Mouse (Mus musculus) limb, embryonic 11.5 days (tissue): ENCODE measurements around the gene Alx3. TPM values are rescaled to one million over a fixed set of nuclear protein-coding genes. Genes with fewer than 3 reads are reported as not detected.

ENCODE experiments used
- ATAC-seq: fragments of 200-750 bp; cut with Nextera tagmentation; 2 replicates; pipeline ENCODE4 v1.8.0; 2017; ENCODE audit warnings: low read depth; ENCODE audit not compliant: insufficient number of reproducible peaks, low FRiP score, low TSS enrichment
- DNase-seq: peaks from one replicate; pipeline ENCODE4 v3.0.0-alpha.2; 2015; ENCODE audit warnings: low spot score
- H3K27ac ChIP-seq: fragments of 300-500 bp; sonication (generic); replicated peaks from 2 replicates; pipeline ENCODE4 v1.5.1; 2014; ENCODE audit warnings: low read depth, mild to moderate bottlenecking, low read length
- H3K27me3 ChIP-seq: fragments of 300-500 bp; sonication (generic); 2 replicates; pipeline ENCODE4 v1.6.1; 2014; ENCODE audit warnings: mild to moderate bottlenecking, low read length, mixed read lengths; ENCODE audit not compliant: control insufficient read depth, insufficient read depth
- H3K36me3 ChIP-seq: fragments of 300-500 bp; sonication (generic); 2 replicates; pipeline ENCODE4 v1.6.1; 2014; ENCODE audit warnings: mild to moderate bottlenecking, low read length, moderate library complexity, mixed read lengths; ENCODE audit not compliant: control insufficient read depth, insufficient read depth
- H3K4me1 ChIP-seq: fragments of 300-500 bp; sonication (generic); 2 replicates; pipeline ENCODE4 v1.6.1; 2014; ENCODE audit warnings: low read length, mixed read lengths; ENCODE audit not compliant: control insufficient read depth, insufficient read depth
- H3K4me2 ChIP-seq: fragments of 300-500 bp; sonication (generic); 2 replicates; pipeline ENCODE4 v1.6.1; 2014; ENCODE audit warnings: low read depth, mild to moderate bottlenecking, moderate library complexity; ENCODE audit not compliant: severe bottlenecking
- H3K4me3 ChIP-seq: fragments of 300-500 bp; sonication (generic); 2 replicates; pipeline ENCODE4 v1.5.1; 2014; ENCODE audit warnings: low read depth, low read length
- H3K9ac ChIP-seq: fragments of 300-500 bp; sonication (generic); 2 replicates; pipeline ENCODE4 v1.6.1; 2014; ENCODE audit warnings: mild to moderate bottlenecking, low read length
- H3K9me3 ChIP-seq: fragments of 300-500 bp; sonication (generic); 2 replicates; pipeline ENCODE4 v1.6.1; 2016; ENCODE audit warnings: low read length; ENCODE audit not compliant: control insufficient read depth
- WGBS: fragments of 180-500 bp; shearing (Covaris S2); extraction: QIAGEN DNeasy Blood & Tissue Kit; methylation state at CpG from one replicate; pipeline ENCODE4 v1.1.7; 2014; 5-methylcytosine and 5-hydroxymethylcytosine counted together
- polyA plus RNA-seq: library from polyadenylated mRNA; unstranded; fragments of >200 nt; fragmentation: Nextera tagmentation; extraction: Ambion mirVana; gene quantifications from 2 replicates; pipeline ENCODE4 v1.2.1, GENCODE M21; 2014

Alx3 gene
- 19.9 and 20.2 TPM in 2 replicates for polyA plus RNA-seq

DNA sequence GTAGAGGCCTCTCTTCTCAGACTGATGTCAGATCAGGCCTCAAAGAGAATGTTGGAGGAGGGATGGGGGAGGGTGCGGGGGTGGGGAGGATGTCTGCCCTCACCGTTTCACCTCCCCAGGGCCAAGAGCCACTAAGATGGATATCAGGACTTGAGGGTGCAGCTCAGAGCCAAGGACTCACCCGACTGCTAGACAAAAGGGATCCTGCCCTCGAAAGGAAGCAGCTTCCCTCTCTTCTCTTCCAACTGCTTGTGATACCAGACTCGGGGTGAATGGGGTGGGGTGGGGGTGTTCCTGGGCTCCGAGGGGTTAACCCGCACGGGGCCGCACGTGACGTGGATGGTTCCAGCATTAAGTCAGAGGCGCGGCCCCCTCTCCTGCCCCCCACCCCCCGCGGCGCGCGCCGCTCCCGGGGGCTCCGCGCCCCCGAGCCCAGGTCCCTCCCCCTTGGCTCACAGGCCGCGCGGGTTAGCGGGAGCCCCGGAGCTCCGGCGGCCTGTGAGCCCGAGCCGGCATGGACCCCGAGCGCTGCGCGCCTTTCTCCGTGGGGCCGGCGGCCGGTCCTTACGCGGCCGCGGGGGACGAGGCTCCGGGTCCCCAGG, at the start of gene Alx3:
Gene Alx3, plus strand, starts transcription at position 370 of the 602 bp plus-strand sequence.
- H3K4me3 ChIP-seq: peak within 1 kb of the TSS; percentile 62
- H3K4me2 ChIP-seq: peak within 1 kb of the TSS; percentile 85
- ATAC-seq (no peak; the same call in 1 of the 2 replicates), DNase-seq (peak; percentile 56)
- H3K4me1 ChIP-seq: peaks cover 35% of the 10 kb centered on the region
- H3K9me3 ChIP-seq: no peaks in the 10 kb centered on the region
- H3K36me3 ChIP-seq: no peaks in the 10 kb centered on the region
- WGBS: under 1% methylated on average over 42 of the region's 46 CpGs
- peak within 1 kb of the TSS; percentile 78 for H3K27ac ChIP-seq
- H3K27me3 ChIP-seq: peaks cover 24% of the 10 kb centered on the region
- peak within 1 kb of the TSS; percentile 78 for H3K9ac ChIP-seq

DNA sequence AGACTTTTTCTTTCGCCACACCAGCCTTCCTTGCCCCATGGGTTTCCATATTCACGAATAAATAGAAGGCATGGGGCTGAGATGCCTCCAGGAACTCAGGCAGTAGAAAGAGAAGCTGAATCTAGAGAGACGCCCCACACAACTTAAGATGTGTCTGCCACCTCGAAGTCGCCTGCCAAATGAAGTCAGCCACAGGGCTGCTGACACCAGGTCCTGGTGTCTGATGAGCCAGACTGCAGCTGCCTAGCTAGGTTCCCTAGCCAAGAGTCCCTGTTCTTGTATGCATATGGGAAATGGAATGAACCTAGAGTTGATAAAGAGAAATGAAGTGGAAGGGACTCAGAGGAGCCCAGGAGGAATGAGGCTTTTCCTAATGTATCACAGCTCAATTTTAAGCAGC, 49.6 kb upstream of the Alx3 start:
- no peak for DNase-seq
- no peak overlapping the region for H3K27ac ChIP-seq
- peaks cover 7% of the 10 kb centered on the region; the same call in 1 of the 2 replicates for H3K27me3 ChIP-seq
- 35% methylated on average over 5 of the region's 5 CpGs for WGBS
- H3K9me3 ChIP-seq: no peaks in the 10 kb centered on the region
- ATAC-seq: no peak
- H3K4me3 ChIP-seq: no peak overlapping the region
- H3K4me1 ChIP-seq: peaks cover 25% of the 10 kb centered on the region
- no peak overlapping the region for H3K4me2 ChIP-seq
- H3K36me3 ChIP-seq: no peaks in the 10 kb centered on the region
- no peak overlapping the region for H3K9ac ChIP-seq

- H3K4me1 ChIP-seq: peaks cover 25% of the 10 kb centered on the region
- H3K9ac ChIP-seq: no peak overlapping the region
- H3K27me3 ChIP-seq: peaks cover 7% of the 10 kb centered on the region; the same call in 1 of the 2 replicates
- DNase-seq (peak; percentile 88), ATAC-seq (peak; percentile 92)
- H3K36me3 ChIP-seq: no peaks in the 10 kb centered on the region
- H3K4me2 ChIP-seq: no peak overlapping the region
- 9% methylated on average over 10 of the region's 10 CpGs for WGBS
- H3K27ac ChIP-seq: no peak overlapping the region
- no peaks in the 10 kb centered on the region for H3K9me3 ChIP-seq
- no peak overlapping the region for H3K4me3 ChIP-seq
Measured at GRCm38 (mm10) chr3:107545716-107546412, 49.0 kb upstream of the Alx3 start.

GRCm38 (mm10) chr3:107546956-107547355, 47.9 kb upstream of the Alx3 start:
- no peak overlapping the region for H3K9ac ChIP-seq
- peaks cover 25% of the 10 kb centered on the region for H3K4me1 ChIP-seq
- H3K27ac ChIP-seq: no peak overlapping the region
- no peak overlapping the region for H3K4me3 ChIP-seq
- no peaks in the 10 kb centered on the region for H3K36me3 ChIP-seq
- peaks cover 7% of the 10 kb centered on the region; the same call in 1 of the 2 replicates for H3K27me3 ChIP-seq
- 25% methylated on average over 2 of the region's 2 CpGs for WGBS
- no peak for DNase-seq
- no peaks in the 10 kb centered on the region for H3K9me3 ChIP-seq
- H3K4me2 ChIP-seq: no peak overlapping the region
- ATAC-seq: no peak

GRCm38 (mm10) chr3:107550409-107551049, 44.3 kb upstream of the Alx3 start:
- H3K27ac ChIP-seq: no peak overlapping the region
- H3K4me3 ChIP-seq: no peak overlapping the region
- 72% methylated on average over 17 of the region's 17 CpGs for WGBS
- H3K9me3 ChIP-seq: no peaks in the 10 kb centered on the region
- H3K9ac ChIP-seq: no peak overlapping the region
- no peaks in the 10 kb centered on the region for H3K36me3 ChIP-seq
- peaks cover 4% of the 10 kb centered on the region; the same call in 1 of the 2 replicates for H3K27me3 ChIP-seq
- DNase-seq (peak; percentile 86), ATAC-seq (no peak; the same call in 1 of the 2 replicates)
- peaks cover 18% of the 10 kb centered on the region for H3K4me1 ChIP-seq
- H3K4me2 ChIP-seq: no peak overlapping the region

DNA sequence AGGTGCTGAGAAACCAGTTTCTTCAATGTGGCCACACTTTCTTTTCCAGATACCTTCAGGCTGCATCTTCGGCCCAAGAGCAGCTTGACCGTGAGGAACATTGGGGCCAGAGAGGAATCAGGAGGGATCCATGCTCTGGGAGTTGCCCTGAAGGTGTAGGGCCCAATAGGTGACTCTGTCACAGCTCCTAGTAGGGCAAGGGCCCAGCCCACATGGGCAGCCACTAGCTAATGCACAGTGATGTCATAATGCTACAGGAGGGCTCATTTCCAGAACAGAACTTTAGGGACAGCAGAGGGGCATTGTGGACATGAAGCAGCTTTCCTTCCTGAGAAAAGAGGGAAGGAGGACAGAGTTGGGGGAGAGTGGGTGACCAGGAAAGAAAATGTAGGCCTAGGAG, 40.0 kb upstream of the Alx3 start, which contains the start of gene Ubl4b:
Gene Ubl4b, minus strand, starts transcription at position 232 of the 400 bp plus-strand sequence.
- Histone ChIP-seq H3K9me3 (no peaks in the 10 kb centered on the region), H3K4me2 (no peak within 1 kb of the TSS), H3K4me1 (0 out of 2 replicates have a peak, but pooled peaks cover 3% of the 10 kb centered on the region), H3K9ac (no peak within 1 kb of the TSS), H3K4me3 (no peak within 1 kb of the TSS), H3K36me3 (no peaks in the 10 kb centered on the region), H3K27me3 (no peaks in the 10 kb centered on the region), H3K27ac (no peak within 1 kb of the TSS)
- ATAC-seq (no peak), DNase-seq (no peak)
- 80% methylated on average over 2 of the region's 2 CpGs for WGBS

DNA sequence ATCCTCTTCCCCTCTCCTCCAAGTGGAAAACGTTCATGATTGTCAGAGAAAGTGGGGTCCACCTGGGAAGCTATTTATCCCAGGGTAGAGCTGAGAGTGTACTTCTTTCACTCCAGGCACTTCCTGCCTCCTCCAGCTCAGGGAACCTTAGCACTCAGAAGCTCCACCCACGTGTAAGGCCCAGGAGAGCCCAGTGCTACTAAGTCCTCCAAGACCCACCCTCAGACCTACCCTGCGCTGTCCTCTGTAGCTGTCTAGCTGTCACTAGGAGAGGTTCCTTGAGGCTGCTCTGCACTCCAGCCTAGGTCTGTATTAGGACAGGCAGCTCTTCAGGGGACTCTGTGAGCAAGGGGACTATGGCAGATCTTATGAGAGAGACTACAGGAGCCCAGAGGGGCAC, 36.1 kb upstream of the Alx3 start:
- 22% methylated on average over 3 of the region's 3 CpGs for WGBS

GRCm38 (mm10) chr3:107559183-107559582, 35.6 kb upstream of the Alx3 start:
- Histone ChIP-seq H3K4me3 (no peak overlapping the region), H3K9me3 (no peaks in the 10 kb centered on the region), H3K27me3 (no peaks in the 10 kb centered on the region), H3K27ac (no peak overlapping the region), H3K4me2 (no peak overlapping the region), H3K4me1 (peaks cover 13% of the 10 kb centered on the region), H3K36me3 (no peaks in the 10 kb centered on the region), H3K9ac (no peak overlapping the region)
- ATAC-seq (peak; percentile 35; the same call in 1 of the 2 replicates), DNase-seq (peak; percentile 82)
- WGBS: 17% methylated on average over 3 of the region's 3 CpGs

More for the DNA sequence above, 36.1 kb upstream of the Alx3 start:
- DNase-seq (no peak), ATAC-seq (no peak)
- Histone ChIP-seq H3K9me3 (no peaks in the 10 kb centered on the region), H3K4me2 (no peak overlapping the region), H3K4me1 (peaks cover 10% of the 10 kb centered on the region), H3K4me3 (no peak overlapping the region), H3K36me3 (no peaks in the 10 kb centered on the region), H3K9ac (no peak overlapping the region), H3K27me3 (no peaks in the 10 kb centered on the region), H3K27ac (no peak overlapping the region)
